Mouse (Mus musculus): ENCODE measurements around the gene Mcpt8. TPM values are rescaled to one million over a fixed set of nuclear protein-coding genes. Genes with fewer than 3 reads are reported as not detected.

Gene Mcpt8
- polyA plus RNA-seq, 1 experiment: not detected

DNA sequence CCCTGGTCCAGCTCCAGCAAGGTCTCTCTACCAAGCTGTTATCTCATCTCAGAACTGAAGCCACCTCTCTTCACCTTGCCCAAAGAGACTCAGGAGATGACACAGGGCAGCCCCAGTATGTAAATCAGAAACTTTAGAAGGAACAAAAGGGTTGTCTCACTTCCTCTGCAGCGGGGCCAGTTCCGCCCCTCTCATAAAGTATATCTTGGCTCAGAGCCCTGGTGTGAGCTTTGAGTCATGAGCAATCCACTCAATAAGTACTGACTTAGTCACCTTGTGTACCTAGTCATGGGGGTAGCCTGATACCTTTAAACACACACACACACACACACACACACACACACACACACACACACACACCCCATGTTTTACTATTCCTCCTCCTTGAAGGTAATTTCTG is 50.6 kb downstream of the Mcpt8 start:
- 39% methylated on average over 2 of the region's 2 CpGs for WGBS
- H3K4me3 ChIP-seq (ENCODE audit: control insufficient read depth, insufficient read depth, low read length): no peak overlapping the region
- no peaks in the 10 kb centered on the region for H3K36me3 ChIP-seq (ENCODE audit: control insufficient read depth, insufficient read depth, low read length)
- TF ChIP-seq CTCF (IDR thresholded peaks at IDR 0.05; ENCODE audit: borderline replicate concordance, control insufficient read depth, extremely low read depth, insufficient read depth, low read length, poor library complexity) (no peak), POLR2A (IDR thresholded peaks at IDR 0.05; ENCODE audit: control insufficient read depth, extremely low read depth, insufficient read depth, low read length, poor library complexity) (no peak)
- no peaks in the 10 kb centered on the region for H3K4me1 ChIP-seq (replicated peaks; ENCODE audit: control insufficient read depth, insufficient read depth, low read length)
- H3K27me3 ChIP-seq (ENCODE audit: control insufficient read depth, insufficient read depth, low read length): no peaks in the 10 kb centered on the region
- H3K27ac ChIP-seq (ENCODE audit: control insufficient read depth, insufficient read depth, low read length): no peak overlapping the region
- no peak for DNase-seq

Other genes starting within 250 kb of the Mcpt8 start
- gene Nynrin, start 231.3 kb downstream of the Mcpt8 start, polyA plus RNA-seq (2012; rRNA removed): 2.0 and 2.1 TPM in 2 replicates
- gene Cbln3, start 200.9 kb downstream of the Mcpt8 start, polyA plus RNA-seq (2012; rRNA removed): 0.04 and 0.09 TPM in 2 replicates
- gene Khnyn, start 200.3 kb downstream of the Mcpt8 start, polyA plus RNA-seq (2012; rRNA removed): 33.7 and 35.5 TPM in 2 replicates
- gene Sdr39u1, start 185.0 kb downstream of the Mcpt8 start, polyA plus RNA-seq (2012; rRNA removed): 50.2 and 54.8 TPM in 2 replicates
- 1.7 and 2.0 TPM in 2 replicates for gene Cma1, start 140.6 kb downstream of the Mcpt8 start, polyA plus RNA-seq (2012; rRNA removed)
- 0.28 TPM in 1 of 2 replicates, not detected in the other for gene Cma2, start 134.3 kb downstream of the Mcpt8 start, polyA plus RNA-seq (2012; rRNA removed)
- gene Mcpt1, start 67.3 kb downstream of the Mcpt8 start, polyA plus RNA-seq (2012; rRNA removed): 0.66 and 0.77 TPM in 2 replicates
- not detected in 2 replicates for gene Mcpt9, start 54.8 kb downstream of the Mcpt8 start, polyA plus RNA-seq (2012; rRNA removed)
- gene Mcpt2, start 43.2 kb downstream of the Mcpt8 start, polyA plus RNA-seq (2012; rRNA removed): 0.24 and 0.43 TPM in 2 replicates
- 1.9 and 2.9 TPM in 2 replicates for gene Mcpt4, start 23.0 kb downstream of the Mcpt8 start, polyA plus RNA-seq (2012; rRNA removed)
- gene Ctsg, start 17.3 kb upstream of the Mcpt8 start, polyA plus RNA-seq (2012; rRNA removed): 0.09 and 0.74 TPM in 2 replicates
- gene Gzme, start 35.4 kb upstream of the Mcpt8 start, polyA plus RNA-seq (2012; rRNA removed): not detected in 2 replicates
- not detected in 2 replicates for gene Gzmd, start 47.3 kb upstream of the Mcpt8 start, polyA plus RNA-seq (2012; rRNA removed)
- not detected in 2 replicates for gene Gzmg, start 74.3 kb upstream of the Mcpt8 start, polyA plus RNA-seq (2012; rRNA removed)
- gene Gzmn, start 89.3 kb upstream of the Mcpt8 start, polyA plus RNA-seq (2012; rRNA removed): not detected in 2 replicates
- 0.24 TPM in 1 of 2 replicates, not detected in the other for gene Gzmf, start 126.1 kb upstream of the Mcpt8 start, polyA plus RNA-seq (2012; rRNA removed)
- 0.54 and 0.60 TPM in 2 replicates for gene Gzmc, start 149.4 kb upstream of the Mcpt8 start, polyA plus RNA-seq (2012; rRNA removed)
- 1.2 and 2.2 TPM in 2 replicates for gene Gzmb, start 177.0 kb upstream of the Mcpt8 start, polyA plus RNA-seq (2012; rRNA removed)